Mouse (Mus musculus) lung, postnatal 14 days (tissue): ENCODE measurements at regions not wholly inside any gene's neighbourhood (a gene's known extent, or its start where the extent isn't known, plus 50 kb on each side); places are given as distances from the start of the nearest gene placed in this dataset.

ENCODE experiments used
- DNase-seq: peaks from one replicate; pipeline ENCODE4 v3.0.0; 2021

DNA sequence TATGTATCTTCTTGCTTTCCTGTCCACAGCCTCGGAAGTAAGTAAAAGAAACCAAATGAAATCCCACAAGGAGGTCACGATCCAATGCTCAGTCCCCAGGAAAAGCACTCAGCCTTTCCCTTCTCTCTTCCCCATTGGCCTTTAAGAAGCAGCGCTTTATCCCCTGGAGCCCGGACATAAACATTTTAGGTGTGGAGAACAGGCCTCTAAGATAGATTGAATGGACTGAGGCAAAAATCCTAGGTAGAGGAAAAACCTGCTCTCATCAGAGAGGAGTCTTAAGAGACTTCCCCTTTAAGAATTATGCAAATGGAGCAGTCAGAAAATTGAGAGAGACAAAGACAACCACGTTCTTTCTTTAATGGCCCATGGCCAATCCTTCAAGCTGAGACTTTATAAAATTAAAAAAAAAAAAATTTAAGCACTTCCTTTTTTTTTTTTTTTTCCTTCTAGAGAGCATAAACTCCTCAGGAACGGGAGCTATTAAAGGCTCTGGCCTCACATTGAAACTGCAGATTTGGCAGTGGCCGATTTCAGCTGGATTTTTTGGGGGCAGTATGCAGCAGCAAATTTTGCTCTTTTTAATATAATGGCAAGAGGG lies 1020.5 kb downstream of the 9330182O14Rik start:
- no peak for DNase-seq

DNA sequence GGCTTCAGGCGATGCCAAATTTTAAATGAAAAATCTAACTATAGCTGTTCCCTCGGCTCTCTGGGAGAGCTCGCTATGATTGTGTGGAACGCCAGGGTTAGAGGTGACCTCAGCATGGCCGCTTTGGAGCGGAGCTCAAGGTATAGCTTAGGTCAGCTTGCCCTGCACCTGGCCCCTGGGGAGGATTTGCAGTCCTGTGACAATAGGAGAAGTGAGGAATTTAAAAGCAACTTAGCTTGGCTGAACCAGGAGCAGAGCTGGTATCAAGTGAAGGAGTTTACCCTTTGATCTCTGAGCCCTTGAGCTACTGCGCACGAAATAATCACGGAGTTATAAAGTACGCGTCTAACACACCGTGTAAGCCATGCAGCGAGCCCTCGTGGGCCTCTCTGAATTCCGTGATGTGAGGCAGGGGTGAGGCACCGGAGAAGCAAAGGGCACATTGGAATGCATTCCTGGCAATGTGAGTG lies 1021.0 kb downstream of the 9330182O14Rik start:
- DNase-seq, result no peak

DNA sequence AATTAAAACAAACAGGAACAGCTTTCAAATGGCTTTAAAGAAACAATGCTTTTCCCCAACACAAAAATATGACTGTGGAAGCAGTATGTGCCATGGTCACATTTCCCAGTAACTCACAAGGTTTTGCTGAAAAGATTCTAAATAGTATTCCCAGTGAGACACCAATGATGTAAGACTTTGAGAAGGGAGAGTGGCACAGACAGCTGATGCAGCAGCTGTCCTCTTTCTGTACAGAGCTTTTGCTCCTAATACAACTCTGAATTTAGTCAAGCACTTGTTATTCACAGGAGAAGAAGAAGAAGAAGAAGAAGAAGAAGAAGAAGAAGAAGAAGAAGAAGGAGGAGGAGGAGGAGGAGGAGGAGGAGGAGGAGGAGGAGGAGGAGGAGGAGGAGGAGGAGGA lies 1023.6 kb downstream of the 9330182O14Rik start:
- DNase-seq, result no peak

DNA sequence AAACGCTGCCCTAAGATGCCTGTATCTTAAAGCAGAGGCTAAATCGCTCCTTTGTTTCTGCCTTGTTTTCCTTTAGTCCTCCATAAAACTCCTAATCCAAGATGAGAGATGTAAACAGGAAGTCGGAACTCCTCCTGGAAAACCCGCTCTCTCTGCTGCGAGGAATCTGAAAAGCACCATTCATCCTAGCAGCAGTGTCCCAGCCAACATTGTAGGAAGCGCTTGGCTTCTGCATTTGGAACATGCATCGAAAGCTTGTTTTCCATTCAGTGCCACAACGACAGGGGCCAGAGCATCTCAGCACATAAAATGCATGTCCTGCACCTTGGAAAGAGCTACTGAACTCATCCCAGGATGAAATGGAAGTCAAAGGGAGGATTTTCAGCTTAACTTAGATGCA lies 1028.1 kb downstream of the 9330182O14Rik start:
- DNase-seq, result no peak

DNA sequence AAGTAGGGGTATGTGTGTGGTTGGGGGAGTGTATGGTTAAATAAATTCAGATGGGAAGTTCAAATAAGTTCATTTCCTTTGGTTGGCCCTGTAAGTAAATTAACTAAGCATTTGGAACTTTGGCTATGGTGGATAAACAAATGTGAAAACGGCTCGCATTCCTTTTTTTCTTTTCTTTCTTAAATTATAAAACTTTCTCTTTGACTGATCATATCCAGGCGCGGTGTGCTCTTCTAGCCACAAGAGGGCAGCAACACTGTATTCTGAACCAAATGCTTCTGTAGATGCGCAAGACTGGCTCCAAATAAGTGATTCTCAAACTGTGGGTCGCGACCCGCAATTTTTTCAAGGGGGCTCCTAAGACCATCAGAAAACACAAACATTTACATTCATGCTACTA lies 1028.6 kb downstream of the 9330182O14Rik start:
- peak; percentile 55 for DNase-seq

DNA sequence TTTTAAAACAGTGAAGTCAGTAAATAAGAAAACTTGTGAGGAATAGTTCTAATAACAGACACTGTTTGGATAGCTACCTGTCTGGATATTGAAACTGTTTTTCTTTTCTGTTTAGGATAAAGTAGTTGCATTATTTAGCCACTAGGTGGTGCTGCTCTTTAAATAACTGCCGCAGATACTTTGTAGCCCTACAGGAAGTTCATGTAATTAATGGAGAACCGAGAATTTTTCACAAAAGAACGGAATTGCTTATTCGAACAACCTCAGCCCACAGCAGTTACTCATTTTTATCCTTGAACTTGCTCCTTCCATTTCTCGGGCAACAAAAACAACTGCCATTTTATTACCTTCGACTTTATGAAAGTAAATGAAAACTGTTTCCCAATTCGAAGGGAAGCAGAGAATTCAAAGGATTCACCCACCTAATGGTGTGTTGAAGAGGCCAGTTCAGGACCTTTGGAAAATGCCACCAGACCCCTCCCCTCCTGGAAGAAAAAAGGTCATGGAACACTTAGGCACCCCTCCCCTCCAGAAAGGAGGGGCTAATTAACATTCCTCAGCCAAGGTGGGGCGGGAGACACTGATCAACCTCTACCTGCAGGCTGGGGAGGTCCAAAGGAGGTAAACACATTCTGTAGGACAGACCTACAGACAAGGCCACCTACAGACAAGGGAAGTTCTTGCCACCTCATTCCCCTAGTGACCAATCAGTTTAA lies 1029.6 kb downstream of the 9330182O14Rik start:
- DNase-seq, result peak; percentile 3

DNA sequence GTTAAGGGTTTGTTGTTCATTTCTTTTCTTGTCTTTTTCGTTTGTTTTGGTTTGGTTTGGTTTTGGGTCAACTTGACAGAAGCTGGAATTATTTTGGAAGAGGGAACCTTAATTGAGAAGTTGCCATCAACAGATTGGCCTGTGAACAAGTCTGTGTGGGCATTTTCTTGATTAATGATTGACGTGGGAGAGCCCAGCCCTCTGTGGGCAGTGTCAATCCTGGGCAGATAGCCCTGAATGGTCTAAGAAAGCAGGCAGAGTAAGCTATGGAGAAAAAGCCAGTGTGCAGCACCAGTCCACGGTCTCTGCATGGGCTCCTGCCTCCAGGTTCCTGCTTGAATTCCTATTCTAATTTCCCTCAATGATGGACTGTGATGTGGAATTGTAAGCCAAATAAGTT lies 1031.4 kb downstream of the 9330182O14Rik start:
- DNase-seq, result no peak

DNA sequence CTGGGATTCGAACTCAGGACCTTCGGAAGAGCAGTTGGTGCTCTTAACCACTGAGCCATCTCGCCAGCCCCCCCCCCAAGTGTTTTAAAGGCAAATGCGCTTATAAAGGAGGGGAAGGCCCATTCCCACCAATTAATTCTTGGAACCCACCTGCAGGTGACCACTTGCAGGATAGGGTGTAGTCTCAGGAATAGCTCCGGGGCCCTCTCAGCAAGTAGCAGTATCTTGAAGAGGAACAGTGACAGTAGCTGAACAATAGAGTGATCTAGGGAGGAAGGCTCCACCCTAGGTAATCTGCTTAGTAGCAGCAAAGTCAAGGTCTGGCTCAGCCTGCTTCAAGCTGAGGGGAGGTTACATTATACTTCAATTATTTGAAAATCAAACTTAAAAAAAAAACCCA lies 1056.6 kb downstream of the 9330182O14Rik start:
- DNase-seq, result no peak

DNA sequence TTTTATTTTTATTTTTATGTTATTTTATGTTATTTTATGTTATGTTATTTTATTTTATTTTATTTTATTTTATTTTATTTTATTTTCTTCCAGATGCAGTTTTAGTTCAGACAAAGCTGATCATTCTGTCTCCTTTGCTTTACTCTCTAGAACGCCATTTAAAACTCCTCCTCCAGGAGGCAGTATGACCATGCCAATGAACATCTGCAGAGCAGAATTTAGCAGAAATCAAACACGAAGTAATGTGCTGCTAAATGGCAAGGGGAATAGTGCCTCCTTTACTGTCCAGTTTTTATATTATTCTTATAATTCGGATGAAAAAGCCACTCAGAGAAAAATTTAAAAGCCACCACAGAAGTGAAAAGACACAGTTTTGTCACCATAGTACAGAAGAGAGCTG lies 1059.1 kb downstream of the 9330182O14Rik start:
- DNase-seq, result peak; percentile 51

DNA sequence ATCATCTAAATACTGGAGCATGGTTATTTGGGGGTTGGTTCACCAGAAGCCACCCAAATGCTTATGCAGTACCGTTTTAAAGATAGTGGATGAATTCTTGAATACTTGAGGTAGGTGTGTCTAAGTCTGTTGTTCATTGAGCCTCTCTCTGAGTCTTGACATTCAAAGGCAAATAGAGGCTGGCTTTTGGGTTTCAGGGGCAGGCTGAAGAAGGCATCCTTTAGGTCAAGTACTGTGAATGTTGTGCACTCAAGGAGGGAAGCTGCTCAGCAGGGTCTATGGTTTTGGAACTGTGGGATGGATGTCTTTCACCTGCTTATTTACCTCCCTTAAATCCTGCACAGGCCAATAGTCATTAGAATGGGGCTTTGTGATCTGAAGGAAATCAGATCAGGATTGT lies 1089.6 kb downstream of the 9330182O14Rik start:
- DNase-seq, result no peak

DNA sequence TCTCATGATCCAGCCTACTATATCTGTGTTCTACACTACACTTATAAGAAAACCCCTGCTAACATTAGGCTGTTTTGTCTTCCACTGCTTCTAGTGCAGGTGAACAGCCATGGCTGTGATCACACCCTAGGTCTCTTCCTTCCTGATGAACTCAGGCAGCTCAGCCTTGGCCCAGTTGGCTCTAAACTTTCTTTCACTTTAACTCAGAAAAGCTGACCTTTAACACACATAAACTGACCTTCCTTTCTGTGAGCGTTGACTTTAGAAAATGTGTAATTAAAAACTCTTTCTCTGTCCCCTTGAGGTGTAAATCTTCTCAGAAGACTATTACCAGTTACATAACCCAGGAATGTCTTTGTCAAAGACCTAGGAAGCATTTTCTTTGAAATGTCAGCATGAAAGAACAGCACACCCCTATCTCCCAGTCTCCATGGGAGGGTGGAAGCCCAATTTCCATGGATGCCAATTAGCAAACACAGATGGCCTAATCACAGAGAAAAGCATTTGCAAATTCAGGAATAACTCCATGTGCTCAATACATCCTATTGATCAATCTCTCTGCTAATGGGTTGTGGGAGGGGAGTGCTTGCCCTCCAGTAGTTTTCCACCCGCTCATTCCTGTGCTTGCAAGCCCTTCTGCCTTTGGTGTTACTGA lies 1098.4 kb downstream of the 9330182O14Rik start:
- no peak for DNase-seq
